Mouse (Mus musculus) kidney, postnatal 14 days (tissue): ENCODE data around the gene Ubd.
"Not testable (repeated sequence)": the region's sequence is repeated elsewhere in the genome, so short reads cannot be mapped to it uniquely, and the experiment has no call there.

Source experiments
- DNase-seq: peaks from one replicate; pipeline ENCODE4 v3.0.0; 2022; ENCODE audit warnings: mixed read lengths

Ubd gene

DNA sequence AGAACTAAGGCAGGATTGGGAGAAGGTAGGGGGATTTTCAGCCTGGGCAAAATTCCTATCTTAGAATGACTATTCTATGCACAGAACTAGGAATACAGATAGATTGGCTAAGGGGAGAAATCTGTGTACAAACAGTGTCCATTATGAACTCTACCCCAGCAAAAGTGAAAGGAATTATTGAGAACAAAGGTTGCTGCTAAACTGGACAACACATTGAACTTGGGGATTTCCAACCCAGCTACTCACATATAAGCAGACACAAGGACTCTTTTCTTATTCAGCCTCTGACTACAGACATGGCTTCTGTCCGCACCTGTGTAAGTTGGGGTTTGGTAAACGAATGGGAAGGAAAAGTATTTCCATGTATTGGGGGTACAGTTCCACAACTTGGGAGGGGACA is at the start of gene Ubd:
Gene Ubd (plus strand): TSS at position 237 of the 400 bp plus-strand sequence.
- DNase-seq: no peak

DNA sequence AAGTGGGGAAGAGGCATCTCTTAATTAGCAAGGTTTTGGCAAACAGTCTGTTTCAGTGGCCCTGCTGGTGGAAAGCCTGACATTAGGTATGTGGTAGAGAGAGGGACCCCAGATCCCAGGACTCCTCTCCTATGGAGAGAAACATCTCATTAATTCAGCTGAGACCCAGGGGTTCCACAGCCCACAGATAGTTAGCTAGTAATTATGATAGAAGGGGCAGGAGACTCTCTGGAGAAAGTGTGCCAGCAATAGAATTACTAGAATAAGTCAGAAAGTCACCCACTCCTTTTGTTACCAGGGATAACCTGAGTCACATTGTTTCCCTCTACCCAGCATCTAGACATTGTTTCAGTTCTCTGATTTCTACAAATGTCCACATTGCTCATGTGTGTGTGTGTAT is 32.3 kb upstream of the Ubd start, which contains the start of gene Olfr93:
Gene Olfr93 (minus strand): TSS at position 101 of the 400 bp plus-strand sequence.
- no peak for DNase-seq

DNA sequence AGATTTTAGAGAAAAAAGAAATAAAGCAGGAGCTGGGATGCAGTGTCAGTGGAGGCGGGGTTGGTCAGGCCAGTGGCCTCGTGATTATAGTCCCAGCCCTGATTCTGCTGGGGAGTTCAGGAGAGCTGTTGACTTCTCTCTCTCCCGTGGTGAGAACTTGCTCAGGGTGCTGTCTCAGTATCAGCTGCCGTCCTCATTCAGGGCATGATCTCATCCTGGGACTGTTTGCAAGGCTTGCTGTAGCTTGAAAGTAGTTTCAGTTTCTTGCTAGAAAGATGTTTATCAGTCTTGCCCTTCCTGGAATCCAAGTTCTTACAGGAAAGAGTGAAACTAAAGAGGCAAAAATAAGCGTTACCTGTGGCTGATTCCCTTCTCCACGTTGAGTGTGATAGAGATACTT is 8.2 kb upstream of the Ubd start:
- no peak for DNase-seq

DNA sequence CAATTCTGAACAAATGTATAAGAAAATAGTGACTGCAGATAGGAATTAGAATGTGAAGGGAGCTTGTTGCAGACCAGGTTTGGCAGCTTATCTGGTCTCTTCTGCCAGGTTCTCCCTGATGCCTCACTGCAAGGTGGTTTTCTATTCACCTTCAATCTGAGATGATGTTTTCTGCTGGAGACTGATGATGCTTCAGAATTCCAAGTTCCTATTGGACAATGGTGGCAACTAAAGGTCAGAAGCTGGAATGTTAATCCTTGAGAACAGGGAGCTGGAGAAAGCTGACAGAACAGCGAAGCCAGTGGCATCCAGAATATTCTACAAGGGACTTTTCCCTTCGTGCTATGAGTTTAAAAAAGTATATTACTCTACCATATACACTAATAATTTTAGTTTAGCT is 3.0 kb upstream of the Ubd start:
- peak; percentile 77 for DNase-seq

DNA sequence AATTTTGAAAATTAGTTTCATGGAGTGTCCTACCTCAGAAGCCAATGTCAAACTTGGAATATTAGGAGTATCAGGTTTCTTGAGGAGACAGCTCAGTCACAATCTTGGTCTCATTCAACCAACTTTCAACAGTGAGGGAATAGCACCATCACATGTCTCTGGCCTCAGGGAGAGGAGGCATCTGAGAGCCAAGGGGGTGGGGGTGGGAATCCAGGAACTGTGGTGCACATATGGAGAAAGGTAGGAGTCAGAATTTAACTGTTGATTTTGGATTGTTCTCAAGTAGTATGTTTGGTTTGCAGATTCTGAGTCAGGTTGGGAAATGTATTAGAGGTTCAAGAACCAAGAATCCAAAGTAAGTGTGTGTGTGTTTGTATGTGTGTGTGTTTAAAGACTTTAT is 660 bp upstream of the Ubd start:
- no peak for DNase-seq

DNA sequence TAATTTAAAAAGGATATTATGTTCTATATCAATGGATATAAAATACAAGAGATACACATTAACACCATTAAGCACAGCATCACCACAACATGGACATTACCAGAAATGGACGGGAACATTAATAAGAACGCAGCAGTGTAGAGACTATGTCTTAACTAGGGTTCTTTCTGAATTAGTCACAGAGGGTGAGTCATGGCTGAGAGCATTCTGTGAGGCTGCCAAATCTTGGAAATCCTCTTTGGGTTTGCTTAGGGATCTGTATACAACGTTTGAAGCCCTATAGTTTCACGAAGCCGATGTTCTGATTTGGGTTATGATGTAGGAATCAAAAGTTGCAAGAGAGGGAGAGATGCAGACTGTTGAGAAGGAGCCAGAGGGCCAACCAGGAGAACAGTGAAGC is 1.1 kb downstream of the Ubd start:
- no peak for DNase-seq

DNA sequence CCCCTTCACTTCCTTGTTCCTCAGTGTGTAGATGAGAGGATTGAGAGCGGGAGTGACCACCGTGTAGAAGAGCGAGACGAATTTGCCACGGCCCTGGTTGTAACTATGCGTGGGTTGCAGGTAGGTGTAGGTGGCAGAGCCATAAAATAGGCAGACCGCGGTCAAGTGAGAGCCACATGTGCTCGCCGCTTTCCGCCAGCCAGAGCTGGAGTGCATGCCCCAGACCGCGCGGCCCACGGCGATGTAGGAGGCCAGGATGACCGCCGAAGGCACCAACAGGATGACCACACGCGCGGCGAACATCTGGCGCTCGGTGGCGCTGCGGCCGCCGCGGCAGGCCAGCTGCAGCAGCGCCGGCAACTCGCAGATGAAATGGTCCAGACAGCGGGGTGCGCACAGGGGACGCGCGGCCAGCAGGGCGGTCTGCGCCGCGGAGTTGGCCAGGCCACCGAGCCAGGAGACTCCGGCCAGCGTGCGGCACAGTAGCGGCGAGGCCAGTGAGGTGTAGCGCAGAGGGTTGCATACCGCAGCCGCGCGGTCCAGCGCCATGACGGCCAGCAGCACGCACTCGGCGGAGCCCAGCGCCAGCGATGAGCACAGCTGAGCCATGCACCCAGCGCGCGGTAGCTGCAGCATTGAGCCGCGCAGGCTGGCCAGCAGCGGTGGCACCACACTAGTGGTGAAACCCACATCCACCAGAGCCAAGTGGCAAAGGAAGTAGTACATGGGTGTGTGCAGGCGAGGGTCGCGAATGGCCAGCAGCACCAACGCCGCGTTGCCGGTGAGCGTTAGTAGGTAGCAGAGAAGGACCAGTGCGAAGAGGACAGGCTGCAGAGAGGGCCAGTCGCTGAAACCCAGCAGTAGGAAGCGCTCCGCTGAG is 3.4 kb downstream of the Ubd start:
- DNase-seq: peak; percentile 14

DNA sequence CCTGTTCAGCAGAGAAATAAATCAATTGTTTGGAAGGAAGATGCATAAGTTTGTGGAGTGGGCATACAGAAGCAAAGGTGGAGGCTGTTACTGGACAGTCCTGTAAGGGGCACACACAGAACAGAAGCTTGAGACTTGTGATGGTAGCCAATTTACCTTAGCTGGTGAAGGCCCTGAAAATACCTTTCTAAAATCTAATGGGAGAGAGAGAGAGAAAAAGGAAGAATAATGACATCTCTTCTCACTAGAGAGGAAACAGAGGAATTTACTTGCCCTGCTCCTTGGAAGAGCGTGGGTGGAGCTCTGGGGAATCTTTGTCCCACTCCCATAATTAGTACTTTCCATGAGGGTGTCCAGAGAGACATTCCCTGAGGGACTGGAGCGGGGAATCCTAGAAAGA is 7.2 kb downstream of the Ubd start, which contains the start of gene Olfr94:
Gene Olfr94 (minus strand): TSS at position 101 of the 400 bp plus-strand sequence.
- no peak for DNase-seq

DNA sequence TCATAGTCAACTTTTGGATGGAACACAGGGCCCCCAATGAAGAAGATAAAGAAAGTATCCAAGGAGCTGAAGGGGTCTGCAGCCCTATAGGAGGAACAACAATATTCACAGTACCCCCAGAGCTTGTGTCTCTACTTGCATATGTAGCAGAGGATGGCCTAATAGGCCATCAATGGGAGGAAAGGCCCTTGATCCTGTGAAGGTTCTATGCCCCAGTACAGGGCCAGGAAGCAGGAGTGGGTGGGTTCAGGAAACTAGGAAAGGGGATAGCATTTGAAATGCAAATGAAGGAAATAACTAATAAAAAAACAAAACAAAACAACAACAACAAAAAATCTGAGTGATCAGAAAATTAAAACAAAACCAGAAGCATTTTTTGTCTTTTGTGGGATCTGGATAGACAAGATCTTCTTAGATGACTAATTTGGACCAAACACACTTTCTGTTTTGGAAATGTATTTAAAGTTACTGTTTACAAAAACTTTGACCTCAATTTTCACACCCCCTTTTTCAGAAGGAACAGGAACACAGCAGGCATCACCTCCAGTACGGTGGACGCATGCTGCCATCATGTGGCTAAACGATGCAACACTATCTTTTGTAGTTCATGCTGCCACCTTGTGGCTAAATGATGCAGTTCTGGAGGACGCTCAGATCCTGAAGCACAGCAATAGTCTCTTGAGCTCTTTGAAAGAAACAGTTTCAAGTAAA is 9.7 kb downstream of the Ubd start:
- DNase-seq: peak; percentile 83

DNA sequence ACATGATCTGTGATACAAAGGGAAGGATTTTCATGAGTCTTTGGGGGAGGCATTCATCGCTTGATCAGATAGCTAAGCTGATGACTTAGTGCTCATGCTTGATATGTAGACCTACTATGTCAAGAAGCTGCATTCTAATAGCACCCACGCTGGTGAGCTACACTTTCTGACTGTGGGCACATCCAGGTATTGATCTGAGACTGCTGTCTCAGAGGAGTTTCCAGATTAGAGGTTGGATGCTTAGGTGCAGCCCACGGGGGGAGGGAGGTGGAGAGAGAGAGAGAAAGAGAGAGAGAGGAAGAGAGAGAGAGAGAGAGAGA is 10.2 kb downstream of the Ubd start:
- DNase-seq: no peak

DNA sequence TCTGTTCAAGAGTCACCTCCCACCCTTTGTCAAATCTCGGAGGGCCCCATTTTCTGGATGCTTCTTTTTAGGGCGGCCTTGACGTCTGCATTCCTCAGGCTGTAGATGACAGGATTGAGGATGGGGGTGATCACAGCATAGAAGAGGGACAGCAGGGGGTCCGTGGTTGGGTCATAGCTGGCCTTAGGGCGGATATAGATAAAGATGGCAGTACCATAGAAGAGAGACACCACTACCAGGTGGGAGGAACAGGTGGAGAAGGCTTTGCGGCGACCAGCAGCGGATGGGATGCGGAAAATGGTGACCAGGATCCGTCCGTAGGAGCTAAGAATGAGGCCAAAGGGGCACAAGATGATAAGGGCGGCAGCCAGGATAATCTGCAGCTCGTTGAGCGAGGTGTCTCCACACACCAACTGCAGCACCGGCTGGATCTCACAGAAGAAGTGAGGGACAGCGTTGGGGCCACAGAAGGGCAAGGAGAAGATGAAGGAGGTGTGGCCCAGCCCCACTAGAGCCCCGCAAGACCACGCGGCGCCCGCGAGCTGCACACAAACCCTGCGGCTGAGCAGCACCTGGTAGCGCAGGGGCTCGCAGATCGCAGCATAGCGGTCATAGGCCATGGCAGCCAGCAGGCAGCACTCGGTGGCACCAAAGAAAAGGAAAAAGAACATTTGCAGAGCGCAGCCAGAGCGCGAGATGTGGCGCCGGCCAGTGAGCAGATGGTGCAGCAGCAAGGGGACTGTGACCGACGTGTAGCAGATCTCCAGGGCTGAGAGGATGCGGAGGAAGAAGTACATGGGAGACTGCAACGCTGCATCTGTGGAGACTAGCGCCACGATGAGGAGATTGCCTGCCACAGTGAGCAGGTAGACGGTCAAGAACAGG is 17.4 kb downstream of the Ubd start:
- no peak for DNase-seq

DNA sequence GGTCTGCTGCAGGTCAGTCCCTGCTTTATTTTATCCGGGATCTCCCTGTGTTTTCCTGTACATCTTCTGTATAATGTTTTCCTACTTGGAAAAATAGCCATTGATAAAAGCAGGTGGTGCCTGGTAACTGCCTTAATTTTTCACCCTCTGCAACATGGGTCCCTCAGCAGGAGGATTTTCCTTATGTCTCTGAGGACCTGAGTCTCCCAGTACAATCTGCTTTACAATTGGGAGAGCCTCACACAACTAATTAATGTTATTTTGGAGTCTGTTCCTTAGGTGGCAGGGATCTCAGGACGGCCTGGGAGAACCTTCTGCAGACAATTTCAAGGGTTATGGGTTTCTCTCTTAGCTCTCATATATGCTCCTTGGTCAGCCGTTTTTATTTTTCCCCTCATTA is 19.3 kb downstream of the Ubd start, which contains the start of gene Olfr95:
Gene Olfr95 (minus strand): TSS at position 101 of the 400 bp plus-strand sequence.
- DNase-seq: no peak

DNA sequence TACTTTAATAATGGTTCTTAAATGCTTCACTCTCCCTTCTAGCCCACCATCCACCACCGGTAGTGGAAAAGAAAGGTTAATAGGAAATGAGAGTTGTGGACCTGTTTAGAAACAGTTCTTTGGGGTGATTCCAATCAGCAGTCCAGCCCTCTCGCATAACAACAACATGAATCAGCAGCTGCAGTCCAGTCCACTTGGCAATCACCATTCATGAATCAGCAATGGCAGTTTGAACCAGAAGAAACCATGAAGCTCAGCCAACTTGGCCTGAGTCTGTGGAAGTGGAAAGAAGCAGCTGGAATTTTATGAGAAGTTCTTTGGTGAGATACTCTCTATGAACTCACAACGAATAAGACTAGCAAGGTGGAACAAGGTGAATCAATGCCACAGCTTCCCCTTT is 24.8 kb downstream of the Ubd start:
- DNase-seq: no peak

DNA sequence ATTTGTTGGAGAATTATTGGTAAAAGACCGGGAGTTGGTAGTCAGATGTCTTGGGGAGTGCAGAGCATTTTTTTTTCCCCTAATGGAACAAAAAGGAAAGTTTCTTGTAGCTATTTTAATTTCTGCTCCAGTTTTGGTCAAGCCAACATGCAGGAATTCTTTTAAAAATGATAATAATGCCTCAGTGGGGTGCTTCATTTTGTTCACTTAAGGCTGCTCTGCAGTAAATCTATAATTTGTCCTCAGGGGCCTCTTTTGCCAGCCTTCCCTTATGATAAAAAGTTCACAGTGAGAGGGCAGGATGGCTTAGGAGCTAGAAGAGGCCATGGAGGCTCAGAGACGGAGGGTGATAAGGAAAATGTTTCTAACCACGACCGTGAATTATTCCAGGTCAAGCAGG is 26.2 kb downstream of the Ubd start, which contains the start of gene Olfr96:
Gene Olfr96 (plus strand): TSS at position 301 of the 400 bp plus-strand sequence.
- no peak for DNase-seq

DNA sequence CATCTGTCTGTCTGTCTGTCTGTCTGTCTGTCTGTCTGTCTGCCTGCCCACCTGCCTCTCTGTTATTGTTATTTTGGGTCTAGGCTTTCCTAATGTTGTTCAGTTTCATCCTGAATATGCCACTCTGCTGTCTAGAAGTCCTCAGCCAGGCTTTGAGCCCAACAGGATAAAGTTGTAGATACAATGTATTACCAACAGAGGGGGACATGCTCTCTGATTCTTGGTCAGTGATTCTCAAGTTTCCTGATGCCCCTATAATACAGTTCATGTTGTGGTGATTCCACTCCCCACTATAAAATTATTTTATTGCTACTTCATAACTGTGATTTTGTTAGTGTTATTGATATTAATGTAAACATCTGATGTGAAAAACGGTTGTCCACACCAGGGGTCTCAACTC is 28.2 kb downstream of the Ubd start:
- DNase-seq: no peak

DNA sequence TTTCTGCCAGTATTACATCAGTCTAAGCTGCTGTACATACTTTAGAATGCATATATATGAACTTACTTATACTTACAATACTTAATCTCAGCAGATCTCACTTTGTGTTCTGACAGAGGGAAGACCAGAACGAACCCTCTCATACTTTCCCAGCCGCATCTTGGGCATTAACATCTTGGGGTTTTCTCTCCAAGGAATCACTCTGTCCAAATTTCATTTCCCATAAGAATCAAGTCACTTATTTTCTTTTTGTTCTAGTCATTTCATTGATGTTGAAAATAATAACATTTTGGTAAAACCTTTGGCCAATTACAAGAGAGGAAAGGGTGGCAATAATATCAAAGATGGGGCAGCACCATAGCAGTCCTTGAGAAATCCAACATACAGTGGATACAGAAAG is 43.5 kb downstream of the Ubd start, which contains the start of gene Olfr97:
Gene Olfr97 (minus strand): TSS at position 101 of the 400 bp plus-strand sequence.
- not testable (repeated sequence) for DNase-seq

DNA sequence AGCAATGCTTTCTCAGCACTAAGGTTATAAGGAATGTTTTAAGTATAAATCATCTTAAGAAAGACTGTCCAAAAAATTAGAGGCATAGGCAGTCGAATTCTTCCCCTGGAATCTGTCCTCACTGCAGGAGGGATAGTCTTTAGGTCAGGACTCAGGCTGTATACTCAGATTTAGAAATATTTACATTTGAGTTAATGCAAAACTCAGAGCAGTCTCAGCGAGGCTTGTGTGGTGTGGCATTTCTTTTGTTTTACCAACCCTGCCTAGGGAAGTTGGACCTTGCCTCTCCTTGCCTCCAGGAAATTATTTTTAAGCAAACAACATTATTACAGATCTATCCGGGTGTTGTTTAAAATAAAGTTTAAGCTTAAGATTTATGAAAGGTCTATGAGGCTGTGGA is 48.5 kb downstream of the Ubd start:
- DNase-seq: no peak
